Mouse (Mus musculus) myocyte (in vitro differentiated cells): Measurements from ENCODE around the gene Fam102a.

Experiments
- CEBPB ChIP-seq: IDR thresholded peaks from 2 replicates; pipeline ENCODE4 v1.6.1; 2011; ENCODE audit warnings: mild to moderate bottlenecking, moderate library complexity; ENCODE audit not compliant: poor library complexity, insufficient read depth, severe bottlenecking
- E2F4 ChIP-seq: IDR thresholded peaks from one replicate; pipeline ENCODE4 v1.6.1; 2011; ENCODE audit warnings: mild to moderate bottlenecking, control low read depth, moderate library complexity; ENCODE audit not compliant: insufficient read depth
- POLR2A ChIP-seq: IDR thresholded peaks from one replicate; pipeline ENCODE4 v1.6.1; 2011; ENCODE audit warnings: low read depth, mild to moderate bottlenecking, control low read depth, moderate library complexity; ENCODE audit not compliant: insufficient read length
- SRF ChIP-seq: IDR thresholded peaks from one replicate; pipeline ENCODE4 v1.6.1; 2011; ENCODE audit warnings: low read depth; ENCODE audit not compliant: control insufficient read depth, insufficient read length

DNA sequence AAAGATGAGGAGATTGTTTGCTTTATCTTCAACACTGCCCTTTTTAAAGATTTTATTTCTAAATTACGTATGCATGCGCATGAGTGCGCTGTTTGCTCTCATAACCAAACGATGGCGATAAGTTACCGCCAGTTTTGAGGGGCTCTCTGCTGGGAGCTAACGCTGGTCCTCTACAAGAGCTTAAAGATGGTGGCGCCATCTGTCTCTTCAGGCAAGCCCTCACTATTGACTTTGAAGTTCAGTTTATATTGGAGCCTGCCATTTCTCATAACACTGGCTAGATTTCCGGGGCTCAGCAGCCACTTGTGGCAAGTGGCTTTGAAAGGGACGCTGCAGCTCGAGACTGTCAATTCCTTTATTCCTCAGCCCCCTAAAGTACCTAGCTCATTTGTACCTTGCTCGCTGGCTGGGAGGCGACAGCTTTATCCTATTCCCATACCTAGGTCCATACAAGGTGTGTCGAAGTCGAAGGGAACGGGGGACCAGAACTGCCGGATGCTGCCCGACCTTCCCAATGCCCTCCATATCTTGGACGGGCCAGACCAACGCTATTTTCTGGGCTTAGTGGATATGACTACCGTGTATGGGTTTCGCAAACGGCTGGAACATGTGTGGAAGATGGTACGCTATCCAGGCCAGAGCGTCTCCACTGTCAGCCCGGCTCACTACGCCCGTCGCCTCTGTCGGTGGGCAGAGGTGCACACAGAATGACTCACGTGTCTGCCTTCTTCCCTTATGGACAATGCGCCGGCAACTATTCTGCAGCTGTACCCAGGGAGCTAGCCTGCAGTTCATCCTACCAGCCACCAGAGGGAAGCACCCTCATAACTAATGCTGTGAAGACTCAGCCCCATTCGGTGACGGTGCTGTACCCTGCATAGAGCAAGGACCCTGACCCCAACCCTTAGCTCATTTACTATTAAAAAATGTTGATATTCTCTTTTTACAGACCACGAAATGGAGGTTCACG lies 48.0 kb downstream of the Fam102a start:
- TF ChIP-seq E2F4 (no peak), POLR2A (no peak), CEBPB (no peak), SRF (no peak)
